Mouse (Mus musculus) midbrain, embryonic 12.5 days (tissue): ENCODE measurements around the gene Islr. TPM values are rescaled to one million over a fixed set of nuclear protein-coding genes. Genes with fewer than 3 reads are reported as not detected.
"Not testable (repeated sequence)": the region's sequence is repeated elsewhere in the genome, so short reads cannot be mapped to it uniquely, and the experiment has no call there.

Experiments used
- ATAC-seq: fragments of 200-750 bp; cut with Nextera tagmentation; 2 replicates; pipeline ENCODE4 v1.8.0; 2017; ENCODE audit warnings: low read depth, moderate TSS enrichment, moderate library complexity; ENCODE audit not compliant: low FRiP score
- H3K27ac ChIP-seq: fragments of 300-500 bp; sonication (generic); replicated peaks from 2 replicates; pipeline ENCODE4 v1.5.1; 2016; ENCODE audit warnings: mild to moderate bottlenecking
- H3K27me3 ChIP-seq: fragments of 300-500 bp; sonication (generic); 2 replicates; pipeline ENCODE4 v1.6.1; 2016; ENCODE audit warnings: mild to moderate bottlenecking
- H3K36me3 ChIP-seq: fragments of 300-500 bp; sonication (generic); 2 replicates; pipeline ENCODE4 v1.6.1; 2016
- H3K4me1 ChIP-seq: fragments of 300-500 bp; sonication (generic); 2 replicates; pipeline ENCODE4 v1.6.1; 2016
- H3K4me2 ChIP-seq: fragments of 300-500 bp; sonication (generic); replicated peaks from 2 replicates; pipeline ENCODE4 v1.6.1; 2016; ENCODE audit warnings: mild to moderate bottlenecking, moderate library complexity
- H3K4me3 ChIP-seq: fragments of 300-500 bp; sonication (generic); 2 replicates; pipeline ENCODE4 v1.5.1; 2016; ENCODE audit warnings: mild to moderate bottlenecking
- H3K9ac ChIP-seq: fragments of 300-500 bp; sonication (generic); replicated peaks from 2 replicates; pipeline ENCODE4 v1.6.1; 2016; ENCODE audit warnings: mild to moderate bottlenecking, moderate library complexity
- H3K9me3 ChIP-seq: fragments of 300-500 bp; sonication (generic); 2 replicates; pipeline ENCODE4 v1.6.1; 2016; ENCODE audit warnings: mild to moderate bottlenecking
- WGBS: fragments of 180-500 bp; shearing (Covaris S2); methylation state at CpG from one replicate; pipeline ENCODE4 v1.1.7; 2016; 5-methylcytosine and 5-hydroxymethylcytosine counted together
- polyA plus RNA-seq: library from polyadenylated mRNA; unstranded; fragments of >200 nt; fragmentation: Nextera tagmentation; extraction: Ambion mirVana; gene quantifications from 2 replicates; pipeline ENCODE4 v1.2.1, GENCODE M21; 2016

The Islr gene
- 25.1 and 42.6 TPM in 2 replicates for polyA plus RNA-seq

DNA sequence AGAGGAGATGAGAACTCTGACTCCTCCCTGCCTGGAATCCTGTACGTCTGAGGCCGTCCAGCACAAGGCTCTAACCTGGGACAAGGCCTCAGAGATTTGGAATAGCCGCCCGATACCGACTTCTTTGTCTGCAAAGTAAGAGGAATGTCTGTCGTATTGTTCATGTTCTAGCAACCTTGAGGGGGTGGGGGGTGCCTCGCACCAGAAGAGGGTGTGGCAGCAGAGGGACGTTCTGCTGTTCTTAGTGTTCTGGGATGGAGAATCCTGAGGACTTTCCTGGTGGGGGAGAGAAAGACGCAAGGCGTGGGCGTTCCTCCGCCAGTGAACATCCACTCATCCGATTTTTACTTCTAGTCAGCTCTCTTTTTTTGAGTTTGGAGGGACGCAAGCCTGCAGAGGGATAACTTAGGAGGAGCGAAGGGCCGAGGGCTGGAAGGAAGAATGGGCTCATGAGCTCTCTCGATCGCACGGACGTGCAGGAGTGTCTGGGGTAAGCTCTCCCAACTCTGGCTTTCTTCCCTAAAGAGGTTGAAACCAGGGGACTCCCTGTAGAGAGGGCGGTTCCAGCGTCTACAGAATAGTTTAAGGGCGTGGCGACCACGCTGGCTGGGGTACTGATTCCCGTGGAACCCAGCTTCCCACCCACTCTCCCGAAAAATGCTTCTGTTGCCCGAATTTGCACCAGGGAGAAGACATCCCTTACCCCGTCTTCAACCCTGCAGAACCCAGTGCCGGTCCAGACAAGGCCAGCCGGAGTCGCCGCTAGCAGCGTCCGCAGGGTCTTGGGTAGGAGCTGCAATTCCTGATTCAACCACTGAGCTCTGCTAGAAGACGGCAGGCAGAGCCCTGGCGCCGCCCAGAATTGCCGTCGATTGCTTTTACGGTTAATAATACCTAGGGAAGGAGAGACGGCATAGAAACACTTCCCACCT lies at the start of gene Islr, which contains the start of gene Islr2:
Islr (minus strand) TSS at position 791 of the 932 bp plus-strand sequence.
Islr2 (minus strand) TSS at position 804 of the 932 bp plus-strand sequence.
- Histone ChIP-seq H3K27me3 (peaks cover 77% of the 10 kb centered on the region), H3K4me3 (peak within 1 kb of the TSS; percentile 42), H3K4me1 (peaks cover 57% of the 10 kb centered on the region), H3K27ac (peak within 1 kb of the TSS; percentile 88), H3K9me3 (no peaks in the 10 kb centered on the region), H3K4me2 (peak within 1 kb of the TSS; percentile 52), H3K36me3 (no peaks in the 10 kb centered on the region), H3K9ac (peak within 1 kb of the TSS; percentile 54)
- peak; percentile 72 for ATAC-seq
- under 1% methylated on average over 42 of the region's 42 CpGs for WGBS

DNA sequence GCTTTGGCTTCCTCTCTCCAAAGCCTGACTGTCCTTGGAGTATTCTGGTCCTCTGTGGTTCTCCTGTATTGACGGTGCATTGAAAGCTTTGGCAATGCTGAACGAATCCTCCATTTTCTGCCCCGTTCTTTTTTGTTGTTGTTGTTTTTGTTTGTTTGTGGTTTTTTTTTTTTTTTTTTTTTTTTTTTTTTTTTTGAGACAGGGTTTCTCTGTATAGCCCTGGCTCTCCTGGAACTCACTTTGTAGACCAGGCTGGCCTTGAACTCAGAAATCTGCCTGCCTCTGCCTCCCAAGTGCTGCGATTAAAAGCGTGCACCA lies 49.7 kb upstream of the Islr start:
- H3K4me1 ChIP-seq: peaks cover 27% of the 10 kb centered on the region
- WGBS: 67% methylated on average over 5 of the region's 5 CpGs

GRCm38 (mm10) chr9:58253033-58253804 lies 49.1 kb upstream of the Islr start, which contains the start of gene Stoml1:
Stoml1 (plus strand) TSS chr9:58253164.
- WGBS: under 1% methylated on average over 31 of the region's 31 CpGs
- Histone ChIP-seq H3K27me3 (no peaks in the 10 kb centered on the region), H3K9me3 (no peaks in the 10 kb centered on the region), H3K4me2 (peak within 1 kb of the TSS; percentile 85), H3K36me3 (peaks cover 26% of the 10 kb centered on the region), H3K9ac (peak within 1 kb of the TSS; percentile 69), H3K4me3 (peak within 1 kb of the TSS; percentile 69), H3K27ac (peak within 1 kb of the TSS; percentile 54), H3K4me1 (peaks cover 32% of the 10 kb centered on the region)
- peak; percentile 94 for ATAC-seq

More for the DNA sequence above, 49.7 kb upstream of the Islr start:
- H3K4me2 ChIP-seq: peak overlapping the region; percentile 85
- not testable (repeated sequence) for H3K9me3 ChIP-seq, ATAC-seq, H3K27me3 ChIP-seq
- H3K4me3 ChIP-seq: peak overlapping the region; percentile 69
- H3K36me3 ChIP-seq: peaks cover 26% of the 10 kb centered on the region
- H3K27ac ChIP-seq: peak overlapping the region; percentile 54
- peak overlapping the region; percentile 69 for H3K9ac ChIP-seq

- H3K4me3 ChIP-seq, H3K36me3 ChIP-seq, H3K4me2 ChIP-seq, H3K9me3 ChIP-seq, ATAC-seq, H3K27me3 ChIP-seq, H3K27ac ChIP-seq, H3K9ac ChIP-seq: not testable (repeated sequence)
- peaks cover 44% of the 10 kb centered on the region for H3K4me1 ChIP-seq
- WGBS: 88% methylated on average over 1 of the region's 1 CpGs
Measured at GRCm38 (mm10) chr9:58250730-58251129, 46.6 kb upstream of the Islr start.

DNA sequence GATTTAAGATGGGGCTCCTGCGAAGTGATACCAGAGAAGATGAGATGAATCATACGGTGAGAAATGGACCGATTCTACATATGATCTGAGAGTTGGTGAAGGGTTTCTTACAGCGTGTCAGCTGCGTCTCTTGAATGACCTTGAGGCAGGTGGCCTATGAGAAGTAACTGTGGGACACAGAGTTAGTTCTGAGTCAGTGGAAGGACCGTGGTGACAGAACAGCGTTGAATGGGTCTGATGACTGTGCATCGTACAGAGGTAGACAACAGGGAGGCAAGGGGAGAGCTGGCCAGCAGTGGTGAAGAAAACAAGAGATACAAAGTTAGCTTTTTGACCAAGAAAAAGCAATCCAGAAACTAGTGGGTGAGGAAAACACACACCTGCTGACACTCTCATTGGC lies 46.2 kb upstream of the Islr start:
- Histone ChIP-seq H3K4me3 (no peak overlapping the region), H3K4me2 (peak overlapping the region; percentile 59), H3K27ac (no peak overlapping the region), H3K27me3 (no peaks in the 10 kb centered on the region), H3K36me3 (no peaks in the 10 kb centered on the region), H3K9me3 (no peaks in the 10 kb centered on the region), H3K9ac (no peak overlapping the region), H3K4me1 (peaks cover 44% of the 10 kb centered on the region)
- 79% methylated on average over 8 of the region's 8 CpGs for WGBS
- ATAC-seq: no peak

DNA sequence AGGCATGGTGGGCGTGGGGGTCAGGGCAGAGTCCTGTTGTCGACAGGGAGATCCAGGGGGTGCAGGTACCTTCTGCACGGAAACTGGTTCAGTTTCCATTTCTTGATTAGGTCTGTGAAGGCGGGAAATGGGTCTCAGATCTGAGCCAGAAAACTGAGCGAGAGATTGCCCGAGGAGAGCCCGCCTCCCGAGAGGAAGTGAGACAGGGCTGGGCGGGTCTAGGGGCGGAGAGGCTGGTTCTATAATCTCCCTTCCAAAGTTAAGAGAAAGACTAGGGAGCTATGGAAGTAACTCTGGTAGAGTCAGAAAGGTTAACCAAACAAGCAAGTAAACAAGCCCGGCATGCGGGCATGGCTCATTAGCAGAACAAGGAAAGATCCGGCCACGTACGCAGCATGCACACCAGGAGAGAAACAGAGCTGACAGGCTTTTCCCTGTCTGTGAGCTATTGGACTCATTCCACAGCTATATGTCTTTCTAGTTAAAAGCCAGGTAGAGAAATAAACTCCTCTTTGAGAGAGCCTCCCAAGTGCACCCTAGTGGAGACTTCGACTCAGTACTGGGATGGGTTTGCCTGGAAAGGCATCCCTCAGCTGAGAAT lies 45.6 kb upstream of the Islr start, which contains the start of gene Pml:
Pml (minus strand) TSS at position 195 of the 601 bp plus-strand sequence.
- WGBS: 4% methylated on average over 16 of the region's 16 CpGs
- peak within 1 kb of the TSS; percentile 59 for H3K4me2 ChIP-seq
- no peaks in the 10 kb centered on the region for H3K9me3 ChIP-seq
- peak within 1 kb of the TSS; percentile 56 for H3K9ac ChIP-seq
- peaks cover 39% of the 10 kb centered on the region for H3K4me1 ChIP-seq
- H3K4me3 ChIP-seq: peak within 1 kb of the TSS; percentile 42
- no peak within 1 kb of the TSS for H3K27ac ChIP-seq
- no peaks in the 10 kb centered on the region for H3K27me3 ChIP-seq
- ATAC-seq: no peak
- H3K36me3 ChIP-seq: no peaks in the 10 kb centered on the region

DNA sequence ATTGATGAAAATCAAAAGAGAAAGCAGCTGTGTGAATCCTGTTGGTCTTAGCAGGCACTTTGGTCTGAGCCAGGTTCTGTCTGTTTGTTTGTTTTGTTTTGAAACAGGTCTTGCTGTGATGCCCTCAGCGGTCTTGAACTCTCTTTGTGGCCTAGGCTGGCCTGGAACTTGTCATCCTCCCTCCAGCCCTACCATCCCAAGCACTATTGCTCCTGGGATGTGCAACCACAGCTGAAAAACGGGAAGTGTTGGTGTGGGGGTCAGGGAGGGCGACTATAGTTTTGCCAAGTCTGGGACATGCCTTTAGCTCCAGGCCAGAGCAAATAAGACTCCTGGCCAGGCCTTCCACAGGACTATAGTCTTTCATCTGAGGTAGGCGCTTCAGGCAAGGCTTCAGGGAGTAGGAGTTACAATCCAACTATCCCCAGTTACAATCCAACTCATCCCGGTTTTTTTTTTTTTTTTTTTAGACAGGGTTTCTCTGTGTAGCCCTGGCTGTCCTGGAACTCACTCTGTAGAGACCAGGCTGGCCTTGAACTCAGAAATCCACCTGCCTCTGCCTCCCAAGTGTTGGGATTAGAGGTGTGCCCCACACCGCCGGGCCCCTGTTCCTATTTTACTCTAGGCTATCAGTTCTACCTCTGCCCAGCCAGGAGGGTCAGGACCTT lies 44.8 kb upstream of the Islr start:
- H3K27me3 ChIP-seq: no peaks in the 10 kb centered on the region
- ATAC-seq: no peak
- WGBS: 47% methylated on average over 7 of the region's 7 CpGs
- H3K4me3 ChIP-seq: peak overlapping the region; percentile 42
- H3K36me3 ChIP-seq: no peaks in the 10 kb centered on the region
- peaks cover 33% of the 10 kb centered on the region for H3K4me1 ChIP-seq
- no peak overlapping the region for H3K27ac ChIP-seq
- H3K9ac ChIP-seq: peak overlapping the region; percentile 56; the same call in 1 of the 2 replicates
- H3K4me2 ChIP-seq: peak overlapping the region; percentile 59
- no peaks in the 10 kb centered on the region for H3K9me3 ChIP-seq

GRCm38 (mm10) chr9:58247064-58247759 lies 43.1 kb upstream of the Islr start:
- peak overlapping the region; percentile 49; the same call in 1 of the 2 replicates for H3K9ac ChIP-seq
- no peaks in the 10 kb centered on the region for H3K27me3 ChIP-seq
- H3K9me3 ChIP-seq: no peaks in the 10 kb centered on the region
- peak overlapping the region; percentile 43 for H3K4me2 ChIP-seq
- 17% methylated on average over 25 of the region's 25 CpGs for WGBS
- H3K36me3 ChIP-seq: no peaks in the 10 kb centered on the region
- peak; percentile 69; the same call in 1 of the 2 replicates for ATAC-seq
- H3K27ac ChIP-seq: peak overlapping the region; percentile 42; the same call in 1 of the 2 replicates
- H3K4me3 ChIP-seq: 0 out of 2 replicates have a peak overlapping the region, but pooled peaks have one; percentile 17
- H3K4me1 ChIP-seq: peaks cover 32% of the 10 kb centered on the region

- ATAC-seq: no peak
- Histone ChIP-seq H3K36me3 (no peaks in the 10 kb centered on the region), H3K4me3 (no peak overlapping the region), H3K9me3 (no peaks in the 10 kb centered on the region), H3K9ac (no peak overlapping the region), H3K4me2 (no peak overlapping the region), H3K4me1 (peaks cover 42% of the 10 kb centered on the region), H3K27ac (no peak overlapping the region), H3K27me3 (no peaks in the 10 kb centered on the region)
- 80% methylated on average over 4 of the region's 4 CpGs for WGBS
Measured at GRCm38 (mm10) chr9:58246083-58246591, 42.0 kb upstream of the Islr start.

DNA sequence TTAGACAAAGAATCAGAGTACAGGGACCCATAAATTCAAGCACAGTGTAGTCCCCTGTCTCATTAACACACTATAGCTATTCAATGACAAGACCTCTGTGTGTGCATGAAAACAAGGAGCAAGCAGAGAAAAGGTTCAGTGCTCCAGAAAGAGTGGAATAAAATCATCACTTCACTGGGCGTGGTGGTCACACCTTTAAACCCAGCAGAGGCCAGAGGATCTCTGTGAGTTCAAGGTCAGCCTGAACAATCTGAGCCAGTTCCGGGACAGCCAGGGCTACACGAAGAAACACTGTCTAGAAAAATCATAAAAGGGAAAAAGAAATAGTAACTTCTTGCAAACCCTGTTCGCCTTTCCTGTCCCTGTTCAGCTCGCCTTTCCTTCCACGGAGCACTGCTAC lies 39.6 kb upstream of the Islr start:
- Histone ChIP-seq H3K27ac (no peak overlapping the region), H3K27me3 (no peaks in the 10 kb centered on the region), H3K9ac (no peak overlapping the region), H3K4me2 (no peak overlapping the region), H3K4me3 (no peak overlapping the region), H3K36me3 (no peaks in the 10 kb centered on the region), H3K9me3 (no peaks in the 10 kb centered on the region), H3K4me1 (peaks cover 32% of the 10 kb centered on the region)
- 94% methylated on average over 6 of the region's 6 CpGs for WGBS
- ATAC-seq: no peak
